Comparison of ENCODE assay signal across 10 mouse cellular contexts in genomic region chr11:85482737-85483467, GRCm38 (mm10).
A peak's percentile ranks its signal among the peaks of the same experiment; 100 is the strongest.
DNase-seq lines count a peak whose midpoint lies in the region; ATAC-seq and TF ChIP-seq lines count a peak whose summit lies in the region.
"Had no signal": no experiment of that assay in that cellular context is flagged by ENCODE, and none has a peak within 500 bp of the region (broad histone marks: within the 10 kb centered on the region; RNA-seq: fewer than 3 reads in every experiment).

No protein-coding gene starts in this region.

- 0 out of 2 replicates have a peak, but pooled peaks cover 3% of the 10 kb centered on the region for H3K4me1 ChIP-seq in kidney, embryonic 14.5 days (ENCODE audit: control insufficient read depth, insufficient read depth, low read length)
- H3K4me1 ChIP-seq in ES-E14 (ENCODE audit: control insufficient read depth in 2 of 2, insufficient read depth in 2 of 2, low read length in 2 of 2, poor library complexity in 1 of 2): no peaks in the 10 kb centered on the region
- no peaks in the 10 kb centered on the region for H3K4me1 ChIP-seq in forebrain, embryonic 16.5 days (replicated peaks; ENCODE audit: control insufficient read depth, insufficient read depth, low read length)
- H3K4me1 ChIP-seq: embryonic facial prominence, embryonic 15.5 days; stomach, embryonic 15.5 days had no signal

- H3K27ac ChIP-seq in kidney, embryonic 14.5 days (ENCODE audit: low read depth, low read length): no peak overlapping the region
- no peak overlapping the region for H3K27ac ChIP-seq in ES-E14 (ENCODE audit: insufficient read depth, low read depth, low read length, poor library complexity, severe bottlenecking)
- no peak overlapping the region for H3K27ac ChIP-seq in forebrain, embryonic 16.5 days (ENCODE audit: low read length)
- H3K27ac ChIP-seq: embryonic facial prominence, embryonic 15.5 days; stomach, embryonic 15.5 days had no signal

- H3K9ac ChIP-seq in kidney, embryonic 14.5 days (ENCODE audit: low read depth, low read length): no peak overlapping the region
- H3K9ac ChIP-seq in ES-E14 (ENCODE audit: insufficient read depth, low read depth, low read length, poor library complexity, severe bottlenecking): no peak overlapping the region
- H3K9ac ChIP-seq in forebrain, embryonic 16.5 days (replicated peaks; ENCODE audit: low read depth, low read length): no peak overlapping the region
- H3K9ac ChIP-seq: embryonic facial prominence, embryonic 15.5 days; stomach, embryonic 15.5 days had no signal

- no peaks in the 10 kb centered on the region for H3K36me3 ChIP-seq in kidney, embryonic 14.5 days (ENCODE audit: control insufficient read depth, insufficient read depth, low read length)
- no peaks in the 10 kb centered on the region for H3K36me3 ChIP-seq in ES-E14 (ENCODE audit: control insufficient read depth, insufficient read depth, low read length, poor library complexity, severe bottlenecking)
- no peaks in the 10 kb centered on the region for H3K36me3 ChIP-seq in forebrain, embryonic 16.5 days (ENCODE audit: control insufficient read depth, insufficient read depth)
- H3K36me3 ChIP-seq: embryonic facial prominence, embryonic 15.5 days; stomach, embryonic 15.5 days had no signal

- no peak overlapping the region for H3K4me3 ChIP-seq in kidney, embryonic 14.5 days (ENCODE audit: low read length)
- no peak overlapping the region for H3K4me3 ChIP-seq in ES-E14 (ENCODE audit: insufficient read depth in 1 of 2, low read depth in 1 of 2, low read length in 2 of 2, poor library complexity in 1 of 2, severe bottlenecking in 1 of 2)
- no peak overlapping the region for H3K4me3 ChIP-seq in forebrain, embryonic 16.5 days (replicated peaks; ENCODE audit: low read length)
- H3K4me3 ChIP-seq: embryonic facial prominence, embryonic 15.5 days; stomach, embryonic 15.5 days had no signal

- no peak for ATAC-seq in kidney, embryonic 14.5 days (ENCODE audit: low FRiP score, low TSS enrichment)
- ATAC-seq in forebrain, embryonic 16.5 days: no peak

- no peak for TF ChIP-seq POLR2A in brain, embryonic 14.5 days (IDR thresholded peaks at IDR 0.05; ENCODE audit: borderline replicate concordance, extremely low read depth, insufficient read depth, insufficient read length, poor library complexity, severe bottlenecking)

- TF ChIP-seq CTCF in brain, embryonic 14.5 days (IDR thresholded peaks at IDR 0.05; ENCODE audit: borderline replicate concordance, extremely low read depth, insufficient read depth, insufficient read length): peak; percentile 47; the same call in 1 of the 2 replicates

- no peak overlapping the region for H3K4me2 ChIP-seq in kidney, embryonic 14.5 days (replicated peaks; ENCODE audit: low read depth, low read length)
- no peak overlapping the region for H3K4me2 ChIP-seq in forebrain, embryonic 16.5 days (ENCODE audit: low read length)
- H3K4me2 ChIP-seq: embryonic facial prominence, embryonic 15.5 days; stomach, embryonic 15.5 days had no signal

- DNase-seq in kidney, adult 9 months: peak; percentile 31
- peak; percentile 42 for DNase-seq in ES-E14 (ENCODE audit: low read depth, low spot score)
- no peak for DNase-seq in brain, embryonic 14.5 days (ENCODE audit: low read depth)
- peak; percentile 33 for DNase-seq in lung, postnatal 36 days
- DNase-seq in neural tube, embryonic 10.5 days (ENCODE audit: extremely low spot score, low spot score): no peak
- DNase-seq in right cerebral cortex, adult 18-20 months: no peak

- H3K27me3 ChIP-seq in kidney, embryonic 14.5 days (ENCODE audit: control insufficient read depth, insufficient read depth, low read length): no peaks in the 10 kb centered on the region
- H3K27me3 ChIP-seq in forebrain, embryonic 16.5 days (replicated peaks; ENCODE audit: control insufficient read depth, insufficient read depth, low read length): 0 out of 2 replicates have a peak, but pooled peaks cover 5% of the 10 kb centered on the region
- H3K27me3 ChIP-seq: embryonic facial prominence, embryonic 15.5 days; stomach, embryonic 15.5 days had no signal

- in situ Hi-C loops in ES-E14 (cut with MboI; ENCODE audit: low sequenced_read_pairs in 2 of 2, unreplicated experiment in 2 of 2): no loop called here

- H3K9me3 ChIP-seq in kidney, embryonic 14.5 days (ENCODE audit: control insufficient read depth, low read length): no peaks in the 10 kb centered on the region
- no peaks in the 10 kb centered on the region for H3K9me3 ChIP-seq in ES-E14 (ENCODE audit: control insufficient read depth, insufficient read depth, low read depth, low read length)
- no peaks in the 10 kb centered on the region for H3K9me3 ChIP-seq in forebrain, embryonic 16.5 days (ENCODE audit: control insufficient read depth, low read length)
- H3K9me3 ChIP-seq: embryonic facial prominence, embryonic 15.5 days; stomach, embryonic 15.5 days had no signal

- 74% methylated on average over 6 of the region's 6 CpGs for WGBS in kidney, embryonic 14.5 days
- WGBS in forebrain, embryonic 16.5 days: 69% methylated on average over 6 of the region's 6 CpGs

TF ChIP-seq in ES-E14, 5 proteins besides CTCF, POLR2A, EP300 and RAD21:
- TF ChIP-seq ZNF384 (IDR thresholded peaks at IDR 0.05; ENCODE audit: low read depth, low read length) (no peak), ZC3H11A (IDR thresholded peaks at IDR 0.05; ENCODE audit: borderline replicate concordance, low read depth, low read length) (peak; percentile 46; the same call in 1 of the 2 replicates), CHD2 (IDR thresholded peaks at IDR 0.05; ENCODE audit: low read depth, low read length) (no peak), MAFK (IDR thresholded peaks at IDR 0.05; ENCODE audit: insufficient read depth, low read depth, low read length) (no peak), HCFC1 (IDR thresholded peaks at IDR 0.05; ENCODE audit: borderline replicate concordance, insufficient read depth, low read length) (no peak)

Comparison
In these comparisons a context has a peak if more than half of its experiments do, and no peak if none do; other contexts are left out.
1. DNase-seq: peak in kidney, adult 9 months (single experiment), ES-E14 (single experiment) and lung, postnatal 36 days (single experiment); none in brain, embryonic 14.5 days (single experiment), neural tube, embryonic 10.5 days (single experiment) and right cerebral cortex, adult 18-20 months (single experiment).